Mouse (Mus musculus) liver, adult 2 months (tissue): Measurements from ENCODE around the gene Cnn1.

Experiments used
- CTCF ChIP-seq: fragments of 200-500 bp; IDR thresholded peaks from 2 replicates; pipeline ENCODE4 v1.5.1; 2011; ENCODE audit warnings: low read depth, low read length, control low read depth
- POLR2A ChIP-seq: fragments of 200-500 bp; IDR thresholded peaks from 2 replicates; pipeline ENCODE4 v1.6.1; 2011; ENCODE audit warnings: low read length, control low read depth; ENCODE audit not compliant: insufficient read depth; ENCODE audit errors: extremely low read depth

DNA sequence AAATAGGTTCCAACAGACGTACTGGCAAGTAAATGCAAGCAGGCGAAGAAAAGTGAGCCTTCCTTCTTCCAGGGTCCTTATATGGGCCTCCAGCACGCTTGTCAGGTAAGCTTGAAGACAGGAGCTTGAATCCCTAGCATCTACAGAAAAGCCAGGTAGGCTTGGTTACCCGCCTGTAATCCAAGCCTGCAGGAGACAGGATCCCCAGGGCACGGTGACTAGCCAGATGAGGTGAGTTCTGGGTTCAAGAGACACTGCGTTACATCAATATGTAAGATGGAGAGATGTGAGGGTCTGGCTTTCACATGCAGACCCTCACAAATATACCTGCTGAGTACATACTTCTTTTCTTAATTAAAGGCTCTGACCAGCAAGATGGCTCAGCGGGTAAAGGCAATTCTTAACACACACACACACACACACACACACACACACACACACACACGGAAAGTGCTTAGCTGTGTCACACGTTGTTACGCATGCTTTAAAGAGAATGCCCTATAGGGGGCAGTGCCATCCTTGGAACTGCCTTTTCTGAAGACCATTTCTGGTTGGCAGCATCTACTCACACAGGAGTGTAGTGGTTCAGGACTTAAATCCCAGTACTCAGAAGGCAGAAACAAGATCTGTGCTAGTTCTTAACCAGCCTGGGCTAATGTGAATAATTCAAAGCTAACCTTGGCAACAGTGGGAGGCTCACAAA is 18.9 kb downstream of the Cnn1 start:
- TF ChIP-seq POLR2A (no peak), CTCF (peak; percentile 34)
